Mouse (Mus musculus) E14TG2a.4 (cell line): ENCODE results near the gene Ranbp1.

ENCODE experiments used
- H3K27me3 ChIP-seq: 2 replicates; pipeline ENCODE4 v1.6.1; 2014; ENCODE audit warnings: low read length, control low read depth; ENCODE audit not compliant: insufficient read depth
- H3K36me3 ChIP-seq: 2 replicates; pipeline ENCODE4 v1.6.1; 2014; ENCODE audit warnings: low read length, control low read depth; ENCODE audit not compliant: insufficient read depth
- H3K4me1 ChIP-seq: replicated peaks from 2 replicates; pipeline ENCODE4 v1.6.1; 2014; ENCODE audit warnings: low read depth, low read length, control low read depth
- H3K4me3 ChIP-seq: replicated peaks from 2 replicates; pipeline ENCODE4 v1.5.1; 2014; ENCODE audit warnings: mild to moderate bottlenecking, low read length
- H3K9me3 ChIP-seq: 2 replicates; pipeline ENCODE4 v1.6.1; 2014; ENCODE audit warnings: low read length, control low read depth
- CTCF ChIP-seq: conservative IDR thresholded peaks from 2 replicates; pipeline ENCODE4 v1.5.1; 2014; ENCODE audit warnings: low read length
- NANOG ChIP-seq: IDR thresholded peaks from 2 replicates; pipeline ENCODE4 v1.6.1; 2014; ENCODE audit warnings: borderline replicate concordance, low read length, mixed read lengths
- POU5F1 ChIP-seq: IDR thresholded peaks from 2 replicates; pipeline ENCODE4 v1.6.1; 2014; ENCODE audit warnings: low read length, borderline replicate concordance

Ranbp1 gene

DNA sequence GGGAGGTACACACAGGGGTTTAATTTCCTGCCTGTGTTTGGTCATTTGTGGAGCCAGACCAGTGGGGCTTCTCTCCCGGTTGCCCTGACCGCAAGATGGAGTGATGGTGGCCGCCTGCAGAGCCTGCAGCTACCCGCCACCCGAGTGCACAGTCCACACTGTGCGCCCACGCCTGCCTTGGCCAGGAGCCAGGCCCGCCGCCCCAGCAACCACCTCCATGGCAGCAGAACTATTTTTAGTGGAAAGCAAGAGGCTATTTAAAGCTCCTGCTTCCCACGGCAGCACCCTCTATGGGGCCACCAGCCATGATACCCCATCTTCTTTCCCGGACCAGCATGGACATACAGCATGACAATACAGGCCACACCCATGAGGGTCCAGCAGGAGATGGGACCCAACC is 18.9 kb downstream of the Ranbp1 start:
- Histone ChIP-seq H3K9me3 (no peaks in the 10 kb centered on the region), H3K4me3 (0 out of 2 replicates have a peak overlapping the region, but pooled peaks have one; percentile 13), H3K4me1 (peaks cover 34% of the 10 kb centered on the region), H3K36me3 (peaks cover 37% of the 10 kb centered on the region), H3K27me3 (peaks cover 17% of the 10 kb centered on the region)
- TF ChIP-seq CTCF = no peak
- no peak for TF ChIP-seq POU5F1
- no peak for TF ChIP-seq NANOG

DNA sequence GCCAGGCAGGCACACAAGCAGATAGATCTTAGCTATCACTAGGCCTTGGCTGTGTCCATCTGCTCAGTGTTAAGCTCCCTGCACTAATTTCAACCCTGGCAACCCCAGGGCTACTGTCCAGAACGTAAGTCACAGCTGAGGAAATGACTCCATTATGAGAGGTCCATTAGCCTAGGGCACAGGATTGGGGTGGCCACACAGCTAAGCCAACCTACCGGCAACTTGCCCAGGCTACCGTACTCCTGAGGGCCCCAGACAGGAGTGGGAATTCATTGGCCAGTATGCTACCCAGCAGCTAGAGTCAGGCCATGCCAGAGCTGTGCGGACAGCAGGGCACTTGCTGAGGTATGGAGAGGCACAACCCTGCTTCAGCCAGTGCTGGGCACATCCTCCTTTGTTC is 19.7 kb downstream of the Ranbp1 start:
- no peak overlapping the region for H3K4me3 ChIP-seq
- peaks cover 30% of the 10 kb centered on the region for H3K4me1 ChIP-seq
- peaks cover 9% of the 10 kb centered on the region for H3K27me3 ChIP-seq
- H3K36me3 ChIP-seq = peaks cover 45% of the 10 kb centered on the region
- TF ChIP-seq CTCF (no peak), POU5F1 (no peak), NANOG (no peak)
- H3K9me3 ChIP-seq = no peaks in the 10 kb centered on the region

DNA sequence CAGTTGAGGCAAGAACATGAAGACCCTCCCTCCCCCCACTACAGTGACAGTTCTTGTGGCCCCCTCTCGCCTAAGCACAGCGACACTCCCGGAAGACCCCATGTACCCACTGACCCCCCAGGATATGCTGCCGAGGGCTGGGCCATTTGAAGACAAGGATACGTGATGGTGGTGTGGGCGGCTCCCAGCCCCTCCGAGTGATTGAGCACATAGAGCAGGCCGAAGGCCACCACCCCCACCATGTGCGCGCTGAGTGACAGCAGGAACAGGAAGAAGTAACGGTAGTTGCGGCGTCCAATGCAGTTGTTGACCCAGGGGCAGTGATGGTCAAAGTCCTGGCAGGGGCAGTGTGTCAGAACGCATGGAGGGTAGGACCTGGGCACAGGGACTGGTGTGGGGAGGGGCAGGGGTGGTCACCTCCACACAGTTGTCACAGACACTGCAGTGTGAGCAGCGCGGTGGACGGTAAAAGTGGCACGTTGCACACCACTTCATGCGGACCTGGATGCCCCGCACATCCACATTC is 20.6 kb downstream of the Ranbp1 start:
- H3K27me3 ChIP-seq = 0 out of 2 replicates have a peak, but pooled peaks cover under 1% of the 10 kb centered on the region
- H3K9me3 ChIP-seq = no peaks in the 10 kb centered on the region
- TF ChIP-seq POU5F1 = no peak
- TF ChIP-seq NANOG = no peak
- no peak for TF ChIP-seq CTCF
- no peak overlapping the region for H3K4me3 ChIP-seq
- H3K4me1 ChIP-seq = peaks cover 28% of the 10 kb centered on the region
- H3K36me3 ChIP-seq = peaks cover 54% of the 10 kb centered on the region

DNA sequence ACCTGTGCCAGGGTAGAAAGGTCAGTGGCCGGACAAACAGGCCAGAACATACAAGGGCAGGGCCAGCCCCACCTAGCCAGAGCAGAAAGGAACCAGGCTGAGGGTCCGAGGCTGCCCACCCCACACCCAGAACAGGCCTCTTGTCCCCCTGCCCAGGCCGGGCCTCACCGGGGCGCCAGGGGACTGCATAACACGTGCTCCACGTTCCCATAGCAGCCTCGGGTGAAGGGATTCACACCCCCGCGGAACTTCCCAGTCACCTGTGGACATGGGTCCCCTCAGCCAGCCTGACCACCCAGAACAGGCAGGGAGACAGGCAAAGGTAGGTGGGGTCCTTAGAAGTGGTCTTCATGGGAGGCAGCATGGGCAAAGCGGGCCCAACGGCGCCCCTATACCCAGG is 21.3 kb downstream of the Ranbp1 start:
- no peaks in the 10 kb centered on the region for H3K9me3 ChIP-seq
- no peak for TF ChIP-seq CTCF
- no peaks in the 10 kb centered on the region for H3K27me3 ChIP-seq
- peaks cover 28% of the 10 kb centered on the region for H3K4me1 ChIP-seq
- no peak overlapping the region for H3K4me3 ChIP-seq
- peaks cover 62% of the 10 kb centered on the region for H3K36me3 ChIP-seq

DNA sequence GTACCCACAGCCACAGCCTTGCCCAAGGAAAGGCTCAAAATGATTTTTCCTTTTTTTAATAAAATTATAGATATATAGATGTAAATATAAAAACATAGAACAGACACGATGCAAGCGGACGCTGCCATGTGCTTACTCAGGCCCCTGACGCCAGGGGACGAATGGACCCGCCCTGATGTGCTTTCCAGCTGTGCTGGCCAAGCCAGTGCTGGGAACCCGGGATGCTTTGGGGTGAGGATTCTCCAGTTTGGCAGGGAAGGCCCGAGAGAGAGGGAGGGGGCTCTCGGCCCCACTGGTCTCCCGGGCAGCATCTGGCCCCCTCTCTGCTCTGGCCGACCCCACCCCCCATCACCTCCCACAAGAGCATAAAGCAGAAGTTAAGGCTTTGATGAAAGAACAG is 26.3 kb downstream of the Ranbp1 start:
- no peaks in the 10 kb centered on the region for H3K9me3 ChIP-seq
- peaks cover 46% of the 10 kb centered on the region for H3K36me3 ChIP-seq
- H3K4me3 ChIP-seq = no peak overlapping the region
- H3K27me3 ChIP-seq = peaks cover 5% of the 10 kb centered on the region; the same call in 1 of the 2 replicates
- peaks cover 14% of the 10 kb centered on the region; the same call in 1 of the 2 replicates for H3K4me1 ChIP-seq
- TF ChIP-seq POU5F1 (no peak), CTCF (no peak), NANOG (no peak)

DNA sequence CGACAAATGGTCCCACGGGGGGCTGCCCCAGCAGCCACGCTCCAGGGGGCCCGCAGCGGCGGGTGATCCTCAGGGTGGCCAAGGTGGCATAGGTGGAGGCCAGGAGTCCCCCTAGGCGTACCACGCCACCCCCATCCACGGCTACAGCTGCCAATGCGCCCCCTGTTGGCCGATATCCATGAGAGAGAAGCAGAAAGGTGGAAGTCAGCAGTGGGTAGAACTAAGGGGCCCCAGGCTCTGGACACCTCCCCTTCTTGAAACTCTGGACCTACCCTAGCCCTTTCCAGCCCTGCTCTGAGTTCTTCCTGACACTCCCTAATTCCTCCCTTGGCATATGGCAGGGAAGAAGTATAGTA is 27.0 kb downstream of the Ranbp1 start:
- H3K9me3 ChIP-seq = no peaks in the 10 kb centered on the region
- H3K27me3 ChIP-seq = peaks cover 5% of the 10 kb centered on the region; the same call in 1 of the 2 replicates
- H3K36me3 ChIP-seq = peaks cover 39% of the 10 kb centered on the region
- no peak overlapping the region for H3K4me3 ChIP-seq
- TF ChIP-seq CTCF = peak; percentile 23
- no peak for TF ChIP-seq NANOG
- TF ChIP-seq POU5F1 = no peak
- peaks cover 11% of the 10 kb centered on the region; the same call in 1 of the 2 replicates for H3K4me1 ChIP-seq

DNA sequence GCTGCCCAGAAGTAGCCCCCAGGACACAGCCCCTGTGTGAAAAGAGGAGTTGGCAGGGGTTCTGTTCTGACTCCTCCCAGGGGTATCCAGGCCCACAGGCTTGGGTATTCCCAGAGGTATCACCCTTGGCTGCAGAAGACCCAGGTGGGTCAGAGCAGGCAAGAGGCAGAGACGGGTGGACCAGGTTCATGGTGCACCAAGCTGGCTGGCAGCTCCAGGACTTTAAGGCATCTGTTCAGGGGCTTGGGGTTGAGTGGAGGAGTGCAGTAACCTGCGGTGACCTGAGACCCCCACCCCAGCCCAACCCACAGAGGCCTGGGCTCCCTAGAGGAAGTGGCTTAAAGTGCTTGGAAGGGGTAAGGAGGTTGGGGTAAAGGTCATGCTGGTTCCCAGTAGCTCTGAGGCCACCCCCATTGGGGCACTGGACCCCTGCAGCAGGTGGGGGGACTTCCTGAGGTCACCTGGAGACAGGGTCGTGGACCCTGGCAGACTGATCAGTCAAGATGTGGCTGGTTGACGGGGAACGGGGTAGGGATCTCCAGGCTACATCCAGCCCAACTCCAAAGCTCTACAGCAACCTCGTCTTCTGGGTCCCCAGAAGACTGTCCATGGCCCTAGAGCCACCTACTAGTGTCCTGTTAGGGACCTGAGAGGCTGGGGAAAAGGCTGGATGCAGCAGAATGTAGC is 27.5 kb downstream of the Ranbp1 start:
- H3K4me1 ChIP-seq = peaks cover 11% of the 10 kb centered on the region; the same call in 1 of the 2 replicates
- no peak overlapping the region for H3K4me3 ChIP-seq
- H3K9me3 ChIP-seq = no peaks in the 10 kb centered on the region
- peaks cover 5% of the 10 kb centered on the region; the same call in 1 of the 2 replicates for H3K27me3 ChIP-seq
- no peak for TF ChIP-seq POU5F1
- TF ChIP-seq CTCF = no peak
- TF ChIP-seq NANOG = no peak
- peaks cover 34% of the 10 kb centered on the region for H3K36me3 ChIP-seq

DNA sequence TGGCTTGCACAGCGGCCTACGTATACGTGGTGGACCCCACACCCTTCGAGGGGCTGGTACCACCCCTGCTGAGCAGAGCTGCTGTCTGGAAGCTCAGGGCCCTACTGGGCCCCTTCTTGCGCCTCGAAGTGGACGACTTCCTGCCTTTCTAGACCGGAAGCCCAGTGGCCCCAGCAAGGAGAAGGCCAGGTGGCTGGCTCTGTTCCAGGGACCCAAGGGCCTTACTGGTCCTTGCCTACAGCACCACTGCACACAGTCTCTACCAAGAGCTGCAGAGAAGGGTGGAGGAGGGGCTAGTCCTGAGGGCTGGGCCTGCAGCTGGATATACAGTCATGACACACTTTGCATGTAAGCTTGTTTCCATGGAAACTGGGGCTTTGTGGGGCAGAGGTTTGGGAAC is 28.5 kb downstream of the Ranbp1 start:
- H3K27me3 ChIP-seq = peaks cover 5% of the 10 kb centered on the region; the same call in 1 of the 2 replicates
- H3K36me3 ChIP-seq = peaks cover 28% of the 10 kb centered on the region
- no peak overlapping the region for H3K4me3 ChIP-seq
- no peak for TF ChIP-seq NANOG
- TF ChIP-seq CTCF = no peak
- no peak for TF ChIP-seq POU5F1
- no peaks in the 10 kb centered on the region for H3K9me3 ChIP-seq
- H3K4me1 ChIP-seq = peaks cover 11% of the 10 kb centered on the region; the same call in 1 of the 2 replicates

DNA sequence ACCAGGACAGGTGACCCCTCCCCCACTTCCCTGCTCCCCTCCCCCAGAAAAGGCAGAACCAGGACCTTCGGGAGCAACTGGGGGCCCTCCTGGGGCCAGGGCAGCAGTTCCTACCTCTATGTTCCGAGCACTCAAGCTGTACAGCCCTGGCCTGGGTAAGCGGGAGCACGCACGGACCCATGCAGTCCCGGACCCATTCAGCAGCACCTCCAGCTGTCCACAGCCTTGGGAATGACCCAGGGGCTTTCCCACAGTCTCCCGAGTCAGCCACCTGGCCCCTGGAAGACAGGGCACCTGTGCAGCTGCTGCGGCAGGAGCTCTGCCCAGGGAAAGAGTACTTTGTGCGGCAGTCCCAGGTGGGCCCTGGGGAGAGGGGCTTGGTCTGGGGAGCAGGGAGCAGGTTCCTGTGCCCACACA is 29.9 kb downstream of the Ranbp1 start:
- peaks cover 7% of the 10 kb centered on the region; the same call in 1 of the 2 replicates for H3K4me1 ChIP-seq
- H3K36me3 ChIP-seq = peaks cover 14% of the 10 kb centered on the region
- TF ChIP-seq CTCF (no peak), NANOG (no peak)
- peaks cover 7% of the 10 kb centered on the region; the same call in 1 of the 2 replicates for H3K27me3 ChIP-seq
- H3K9me3 ChIP-seq = no peaks in the 10 kb centered on the region
- no peak overlapping the region for H3K4me3 ChIP-seq
